Mouse (Mus musculus) midbrain, embryonic 16.5 days (tissue): ENCODE results near the gene Mapk8ip1. TPM values are rescaled to one million over a fixed set of nuclear protein-coding genes. Genes with fewer than 3 reads are reported as not detected.

Source experiments
- ATAC-seq: fragments of 200-750 bp; cut with Nextera tagmentation; 2 replicates; pipeline ENCODE4 v1.8.0; 2017; ENCODE audit warnings: moderate TSS enrichment
- H3K27ac ChIP-seq: fragments of 300-500 bp; sonication (generic); 2 replicates; pipeline ENCODE4 v1.5.1; 2014; ENCODE audit warnings: mild to moderate bottlenecking, low read length, mixed read lengths
- H3K27me3 ChIP-seq: fragments of 300-500 bp; sonication (generic); 2 replicates; pipeline ENCODE4 v1.6.1; 2014; ENCODE audit warnings: low read depth, low read length, mixed read lengths; ENCODE audit not compliant: control insufficient read depth, insufficient read depth
- H3K36me3 ChIP-seq: fragments of 300-500 bp; sonication (generic); 2 replicates; pipeline ENCODE4 v1.6.1; 2014; ENCODE audit warnings: mild to moderate bottlenecking, low read length, moderate library complexity, mixed read lengths; ENCODE audit not compliant: control insufficient read depth, insufficient read depth
- H3K4me1 ChIP-seq: fragments of 300-500 bp; sonication (generic); 2 replicates; pipeline ENCODE4 v1.6.1; 2014; ENCODE audit warnings: mild to moderate bottlenecking, low read length, mixed read lengths; ENCODE audit not compliant: control insufficient read depth, insufficient read depth
- H3K4me2 ChIP-seq: fragments of 300-500 bp; sonication (generic); 2 replicates; pipeline ENCODE4 v1.6.1; 2014; ENCODE audit warnings: mild to moderate bottlenecking, low read length, mixed read lengths
- H3K4me3 ChIP-seq: fragments of 300-500 bp; sonication (generic); 2 replicates; pipeline ENCODE4 v1.5.1; 2014; ENCODE audit warnings: low read depth, mild to moderate bottlenecking, low read length, moderate library complexity, mixed read lengths
- H3K9ac ChIP-seq: fragments of 300-500 bp; sonication (generic); 2 replicates; pipeline ENCODE4 v1.6.1; 2014; ENCODE audit warnings: low read depth, low read length, mixed read lengths
- H3K9me3 ChIP-seq: fragments of 300-500 bp; sonication (generic); replicated peaks from 2 replicates; pipeline ENCODE4 v1.6.1; 2014; ENCODE audit warnings: mild to moderate bottlenecking, low read length, mixed read lengths; ENCODE audit not compliant: control insufficient read depth, poor library complexity, severe bottlenecking
- microRNA-seq: library from miRNA; unstranded; fragments of <30 nt; microRNA quantifications from one replicate; pipeline ENCODE4, GENCODE M21; 2017
- polyA plus RNA-seq: library from polyadenylated mRNA; unstranded; fragments of >200 nt; fragmentation: Nextera tagmentation; extraction: Ambion mirVana; gene quantifications from 2 replicates; pipeline ENCODE4 v1.2.1, GENCODE M21; 2015

The Mapk8ip1 gene
- polyA plus RNA-seq, 1 experiment from 2014 or later = 126 TPM

DNA sequence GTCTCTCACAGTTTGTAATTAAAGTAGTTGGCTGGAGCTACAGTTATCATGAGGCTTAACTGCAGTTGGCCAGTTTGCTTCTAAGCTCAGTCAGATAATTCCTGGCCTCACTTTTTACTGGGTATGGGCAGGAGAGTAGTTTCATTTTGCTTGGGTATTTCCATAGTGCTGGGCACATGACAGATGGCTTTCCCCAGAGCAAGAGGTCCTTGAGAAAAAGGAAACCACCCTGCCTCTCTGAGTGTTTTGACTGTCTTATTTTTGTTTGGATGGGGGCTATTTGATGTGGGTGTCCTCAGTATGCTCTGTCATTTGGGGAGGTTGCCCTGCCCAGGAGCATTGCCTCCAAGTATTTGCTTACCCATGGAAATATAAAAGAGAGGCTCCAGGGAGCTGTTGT is 58.6 kb downstream of the Mapk8ip1 start:
- no peak for ATAC-seq

More for the DNA sequence above, 58.6 kb downstream of the Mapk8ip1 start:
- Histone ChIP-seq H3K4me1 (no peaks in the 10 kb centered on the region), H3K27me3 (no peaks in the 10 kb centered on the region), H3K4me2 (no peak overlapping the region), H3K36me3 (peaks cover 5% of the 10 kb centered on the region), H3K9ac (no peak overlapping the region), H3K9me3 (no peaks in the 10 kb centered on the region), H3K4me3 (no peak overlapping the region), H3K27ac (no peak overlapping the region)

Small RNA genes lying within 50 kb of the gene (microRNA-seq; reads per million reads assigned to microRNA genes)
- 1.7 reads per million, percentile 2 among the genes with 10 or more reads in this experiment for gene Mir7000

Other genes starting within 250 kb of the Mapk8ip1 start
- 39.7 and 40.1 TPM in 2 replicates for gene Pex16, start 26.6 kb downstream of the Mapk8ip1 start, polyA plus RNA-seq
- gene Large2, start 26.4 kb downstream of the Mapk8ip1 start, polyA plus RNA-seq = 1.9 and 2.0 TPM in 2 replicates
- gene 1700029I15Rik, start 18.7 kb downstream of the Mapk8ip1 start, polyA plus RNA-seq = 6.1 and 9.5 TPM in 2 replicates
- gene Cry2, start 32.8 kb upstream of the Mapk8ip1 start, polyA plus RNA-seq = 51.6 and 53.4 TPM in 2 replicates
- gene Slc35c1, start 59.3 kb upstream of the Mapk8ip1 start, polyA plus RNA-seq = 16.1 and 17.9 TPM in 2 replicates
- gene Chst1, start 198.4 kb upstream of the Mapk8ip1 start, polyA plus RNA-seq = 51.2 and 54.6 TPM in 2 replicates